Mouse (Mus musculus) hematopoietic stem cell, adult 5-6 weeks (primary cell): ENCODE data around the gene Tac4. TPM values are rescaled to one million over a fixed set of nuclear protein-coding genes. Genes with fewer than 3 reads are reported as not detected.

ENCODE experiments used
- ATAC-seq, 2 experiments: fragments of 125-278 bp in 1 of 2; replicated peaks in 1 of 2; 2 replicates each; pipeline ENCODE4 v1.8.0; 2016 to 2017; ENCODE audit warnings: inconsistent platforms in 2 of 2, mild to moderate bottlenecking in 2 of 2, moderate number of reproducible peaks in 2 of 2, low read depth in 1 of 2, moderate TSS enrichment in 1 of 2; ENCODE audit not compliant: low FRiP score in 2 of 2, poor library complexity in 2 of 2, severe bottlenecking in 2 of 2, insufficient read depth in 1 of 2, low TSS enrichment in 1 of 2
- total RNA-seq: library from RNA; stranded (forward); fragments of 172-1452, 232-1000 nt; gene quantifications from 2 replicates; pipeline ENCODE4 v1.2.3, GENCODE M21; 2017

Tac4 gene
- total RNA-seq, 1 experiment from 2014 or later = not detected

DNA sequence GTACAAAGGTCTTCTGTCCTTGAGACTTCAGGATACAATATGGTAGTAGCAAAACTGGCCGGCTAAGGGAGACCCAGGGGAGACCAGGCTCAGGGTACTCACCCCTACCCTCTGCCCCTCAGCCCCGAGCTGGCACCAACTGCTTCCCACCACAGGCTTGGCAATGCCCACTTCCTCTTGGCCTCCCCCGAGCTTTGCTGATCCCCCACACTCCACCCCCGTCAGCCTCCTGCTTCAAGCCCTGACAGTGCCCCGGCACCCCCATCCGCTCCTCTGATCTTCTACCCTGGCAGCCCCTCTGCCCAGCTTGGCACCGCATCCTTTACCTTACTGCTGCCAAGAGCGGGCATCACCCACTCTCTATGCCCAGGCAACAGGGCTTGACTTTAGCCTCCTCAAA lies 7.2 kb upstream of the Tac4 start:
- ATAC-seq = peak; percentile 59 to 61

DNA sequence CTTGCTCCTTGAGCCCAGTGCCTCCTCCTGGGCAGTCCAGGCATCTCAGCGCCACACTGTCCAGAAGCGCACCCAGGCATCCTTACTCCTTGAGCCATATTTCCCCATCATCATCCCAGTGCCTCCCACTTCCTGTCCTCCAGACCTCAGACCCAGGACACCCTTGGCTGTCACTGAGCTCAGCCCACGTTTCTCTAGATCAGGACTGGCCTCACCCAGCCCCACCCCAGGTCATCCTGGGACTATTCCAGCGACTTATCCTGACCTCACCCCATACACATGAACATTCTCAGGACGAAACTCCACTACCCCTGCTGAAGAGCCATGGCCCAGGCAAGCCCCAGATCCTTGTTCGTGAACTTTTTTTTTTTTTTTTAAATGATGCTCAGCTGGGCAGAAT lies 5.6 kb upstream of the Tac4 start:
- no peak for ATAC-seq

DNA sequence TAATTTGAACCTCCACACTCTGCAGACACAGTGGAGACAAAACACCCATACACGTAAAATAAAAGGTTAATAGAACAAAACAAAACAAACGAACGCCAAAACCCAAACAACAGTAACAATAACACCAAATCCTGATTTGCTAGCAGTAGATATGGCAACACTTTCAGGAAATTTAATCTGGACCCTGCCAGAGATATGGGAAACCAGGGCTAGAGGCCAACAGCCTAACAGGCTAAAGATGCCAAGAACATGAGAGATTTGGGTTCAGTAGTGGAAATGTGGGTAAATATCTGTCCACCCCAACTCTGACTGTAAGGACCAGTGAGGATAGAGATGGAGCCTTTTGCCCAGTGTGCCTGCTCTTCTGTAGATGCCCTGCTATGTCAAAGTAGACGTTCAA lies 3.4 kb upstream of the Tac4 start:
- no peak for ATAC-seq

DNA sequence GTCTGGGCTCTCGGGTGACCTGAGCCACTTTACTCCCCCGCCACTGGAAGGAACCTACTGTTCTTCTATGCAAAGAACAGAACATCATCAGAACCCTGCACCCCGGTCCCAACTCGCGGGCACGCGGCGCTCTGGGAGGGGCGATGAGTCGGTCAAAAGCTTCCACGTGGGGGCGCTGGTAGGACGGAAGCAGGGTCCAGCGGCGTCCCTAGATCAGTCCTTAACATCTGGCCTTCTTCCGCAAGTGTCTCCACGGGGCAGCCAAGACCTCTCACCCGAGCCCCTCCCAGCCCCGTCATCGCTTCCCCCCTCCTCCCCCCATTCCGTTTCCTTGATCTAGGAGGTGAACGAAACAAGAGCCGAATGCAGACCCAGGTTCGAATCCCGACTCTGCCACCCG lies 2.8 kb upstream of the Tac4 start:
- peak; percentile 24 to 30; a peak in 2 of 4 replicates for ATAC-seq

DNA sequence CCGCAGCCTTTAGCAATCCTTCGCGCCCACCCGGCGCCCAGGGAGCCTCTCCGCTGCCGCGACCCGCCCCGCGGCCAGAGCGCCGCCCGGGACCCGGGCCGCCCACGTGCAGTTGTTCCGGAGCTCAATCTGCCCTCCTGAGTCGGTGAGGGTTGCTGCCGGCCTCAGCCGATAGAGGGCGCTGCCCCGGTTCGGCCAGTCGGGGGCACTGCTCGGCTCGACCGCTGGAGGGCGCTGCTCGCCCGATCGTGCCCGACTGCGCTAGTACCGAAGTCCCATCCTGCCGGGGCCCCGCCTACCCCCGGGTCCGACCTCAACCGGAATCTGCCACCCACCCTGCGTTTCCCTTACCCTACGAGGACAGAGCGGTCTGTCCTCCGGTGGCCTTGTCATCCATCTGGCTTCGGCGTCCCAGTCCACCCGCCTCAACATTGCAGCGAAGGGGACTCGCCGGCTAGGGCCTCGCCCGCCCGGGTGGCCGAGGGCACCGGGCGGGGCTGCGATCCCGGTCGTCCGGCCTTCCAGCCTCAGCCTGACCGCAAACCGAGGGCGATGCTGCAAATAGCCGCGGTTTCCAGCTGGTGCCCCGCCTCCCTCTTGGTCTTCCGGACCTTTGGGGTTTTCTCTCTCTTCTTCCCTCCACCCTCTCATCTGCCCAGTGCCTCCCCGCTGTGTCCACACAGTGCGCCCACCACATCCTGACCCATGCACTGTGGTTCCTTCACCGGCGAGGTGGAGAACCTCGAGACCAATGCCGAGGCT lies 2.1 kb upstream of the Tac4 start:
- peak; percentile 63 to 75 for ATAC-seq

DNA sequence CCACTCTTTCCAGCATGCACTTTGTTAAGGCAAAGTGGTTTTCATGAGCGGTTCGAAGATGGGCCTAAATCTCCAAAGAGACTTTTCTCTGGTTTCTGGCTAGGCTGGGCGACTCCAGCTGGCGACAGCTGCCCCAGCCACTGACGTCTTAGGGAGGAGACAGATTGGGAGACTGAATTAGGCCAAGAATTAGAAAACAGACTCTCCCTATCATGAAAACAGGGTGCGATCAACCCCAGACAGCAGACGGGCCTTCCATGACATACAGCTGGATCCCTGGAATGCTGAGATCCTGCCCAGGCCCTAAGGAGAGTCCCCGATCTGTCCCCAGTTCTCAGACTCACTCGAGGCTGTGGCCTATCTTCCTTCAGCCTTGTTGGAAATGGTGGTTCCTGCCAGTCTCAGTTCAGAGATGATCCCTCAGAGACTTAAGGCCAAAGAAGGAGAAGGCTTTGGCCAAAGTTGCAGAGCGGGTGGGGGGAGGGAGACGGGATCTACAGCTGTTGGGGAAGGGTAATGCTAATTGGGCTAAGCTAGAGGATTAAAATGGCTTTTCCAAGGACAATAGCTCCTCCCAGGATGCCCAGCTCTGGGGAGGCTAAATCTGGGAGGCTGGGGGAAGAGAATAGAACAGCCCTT lies 2.6 kb downstream of the Tac4 start:
- no peak for ATAC-seq

DNA sequence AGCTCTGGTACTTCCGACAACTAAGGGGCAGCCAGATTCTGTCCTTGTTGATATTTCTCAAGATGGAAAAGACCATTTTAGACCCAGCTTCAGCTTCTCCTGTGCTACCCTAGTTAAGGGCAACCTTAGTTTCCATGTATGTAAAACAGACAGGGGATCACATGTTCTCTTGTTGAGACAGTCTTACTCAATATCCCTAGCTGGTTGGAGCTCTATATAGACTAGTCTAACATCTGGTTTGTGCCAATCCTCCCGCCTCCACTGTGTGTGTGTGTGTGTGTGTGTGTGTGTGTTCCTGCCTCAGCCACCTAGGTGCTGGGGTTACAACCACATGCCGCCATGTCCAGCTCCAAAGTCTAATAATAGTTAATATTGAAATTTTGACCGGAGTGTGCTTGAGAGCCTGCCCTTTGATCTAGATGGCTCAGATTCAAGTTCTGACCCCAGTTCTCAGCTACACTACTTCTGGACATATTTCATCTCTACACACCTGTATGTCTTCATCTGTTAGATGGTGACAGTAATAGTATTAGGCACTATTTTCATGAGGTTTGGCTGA lies 3.2 kb downstream of the Tac4 start:
- no peak for ATAC-seq

DNA sequence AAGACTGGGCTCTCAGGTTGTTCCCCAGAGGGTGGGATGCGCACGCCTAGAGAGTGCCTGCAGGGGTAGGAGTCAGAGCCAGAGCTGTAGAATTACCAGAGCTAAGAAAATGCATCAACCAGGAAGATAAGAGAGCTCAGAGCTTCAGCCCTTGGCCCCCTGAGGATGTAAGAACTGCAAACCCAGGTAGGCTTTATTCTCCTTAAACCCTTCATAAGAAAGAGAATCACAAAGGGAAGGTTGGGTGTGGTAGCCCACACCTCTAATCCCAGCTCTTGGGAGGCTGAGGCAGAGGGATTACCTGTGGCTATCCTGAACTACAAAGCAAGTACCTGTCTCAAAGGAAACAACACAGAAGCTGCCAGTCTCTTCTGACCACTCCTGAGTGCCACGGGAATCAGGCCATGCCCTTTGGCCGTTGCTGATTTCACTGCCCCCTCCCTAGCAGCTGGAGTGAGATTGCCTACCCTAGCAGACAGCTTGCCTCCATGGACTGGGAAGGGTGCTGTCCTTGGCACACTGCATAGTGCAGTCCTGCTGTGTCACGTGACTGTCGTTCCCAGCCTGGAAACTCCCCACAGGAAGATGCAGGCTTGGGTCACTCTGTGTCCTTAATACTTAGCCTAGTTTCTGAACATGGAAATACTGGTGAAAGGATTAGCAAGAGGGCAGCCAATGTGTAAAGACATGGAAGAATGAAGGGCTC lies 5.4 kb downstream of the Tac4 start:
- ATAC-seq = no peak

DNA sequence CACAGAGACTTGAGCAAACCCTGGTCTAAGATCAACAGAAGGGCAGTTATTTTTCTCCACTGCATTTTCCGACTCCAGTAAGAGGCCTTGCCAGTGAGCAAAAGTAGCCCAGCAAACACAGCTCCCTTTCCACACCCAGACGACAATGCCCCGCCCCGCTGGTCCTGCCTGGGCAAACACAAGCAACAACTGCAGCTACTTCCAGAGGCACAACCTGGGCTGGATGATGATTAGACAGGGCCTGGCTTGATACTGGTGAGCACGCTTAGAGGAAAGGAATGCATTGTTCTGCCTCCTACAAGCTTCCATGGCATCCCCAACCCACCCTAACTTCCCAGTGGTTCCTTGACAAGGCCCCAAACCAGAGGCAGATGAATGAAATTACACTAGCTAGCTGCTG lies 12.3 kb downstream of the Tac4 start:
- no peak for ATAC-seq

DNA sequence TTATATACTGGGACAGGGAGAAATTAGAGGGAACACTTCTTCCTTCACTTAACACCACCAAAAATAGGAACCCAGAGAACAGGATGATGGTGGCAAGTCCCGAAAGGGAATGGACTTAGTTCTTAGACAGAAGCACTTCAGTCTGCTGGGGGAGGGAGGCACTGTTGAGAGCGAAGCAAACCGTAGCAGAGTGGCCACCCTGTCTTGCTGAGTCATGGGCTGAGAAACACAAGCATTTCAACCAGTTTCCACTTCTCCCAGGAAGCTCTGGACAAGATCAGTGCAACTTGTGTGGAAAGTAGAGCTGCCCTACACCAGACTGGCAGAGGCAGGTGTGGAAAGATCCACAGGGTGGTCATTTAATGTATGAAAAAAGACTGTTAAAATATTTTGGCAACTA lies 13.3 kb downstream of the Tac4 start:
- no peak for ATAC-seq

DNA sequence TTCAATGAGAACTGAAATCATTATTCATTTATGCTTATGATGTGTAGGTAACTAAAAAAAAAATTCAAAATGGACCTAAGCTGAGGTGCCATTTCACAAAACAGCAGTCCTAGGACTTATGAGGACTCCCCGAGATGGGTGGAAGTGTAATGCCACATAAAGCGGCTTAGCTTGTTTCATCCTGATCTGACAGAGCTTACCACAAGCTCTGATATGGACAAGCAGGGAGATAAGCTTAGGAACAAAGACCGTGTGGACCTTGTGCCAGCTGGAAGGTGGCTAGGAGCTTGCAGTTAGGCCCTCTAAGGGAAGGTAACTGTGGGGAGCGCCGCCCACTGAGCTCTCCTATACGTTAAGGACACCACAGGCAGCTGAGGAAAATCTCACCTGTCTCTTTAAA lies 14.7 kb downstream of the Tac4 start:
- ATAC-seq = no peak

DNA sequence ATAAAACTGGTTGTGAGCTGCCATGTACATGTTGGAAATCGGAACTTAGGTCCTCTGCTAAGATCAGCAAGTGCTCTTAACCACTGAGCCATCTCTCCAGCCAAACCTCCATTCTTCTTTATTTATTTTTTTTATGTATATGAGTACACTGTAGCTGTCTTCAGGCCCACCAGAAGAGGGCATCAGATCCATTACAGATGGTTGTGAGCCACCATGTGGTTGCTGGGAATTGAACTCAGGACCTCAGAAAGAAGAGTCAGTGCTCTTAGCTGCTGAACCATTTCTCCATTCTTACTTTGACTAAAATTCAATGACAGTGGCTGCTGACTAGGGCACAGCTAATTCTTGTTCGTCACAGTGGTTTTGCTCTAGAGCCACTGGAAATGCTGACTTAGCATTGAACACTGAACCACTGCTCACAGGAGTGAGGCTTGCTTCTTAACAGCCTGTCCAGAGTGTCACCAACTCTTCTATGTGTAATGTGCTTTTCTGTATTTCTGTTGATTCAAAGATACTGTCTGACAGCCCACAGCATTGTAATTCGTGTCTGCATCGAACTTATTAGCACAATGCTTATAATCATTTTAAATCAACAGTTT lies 17.8 kb downstream of the Tac4 start:
- no peak for ATAC-seq

DNA sequence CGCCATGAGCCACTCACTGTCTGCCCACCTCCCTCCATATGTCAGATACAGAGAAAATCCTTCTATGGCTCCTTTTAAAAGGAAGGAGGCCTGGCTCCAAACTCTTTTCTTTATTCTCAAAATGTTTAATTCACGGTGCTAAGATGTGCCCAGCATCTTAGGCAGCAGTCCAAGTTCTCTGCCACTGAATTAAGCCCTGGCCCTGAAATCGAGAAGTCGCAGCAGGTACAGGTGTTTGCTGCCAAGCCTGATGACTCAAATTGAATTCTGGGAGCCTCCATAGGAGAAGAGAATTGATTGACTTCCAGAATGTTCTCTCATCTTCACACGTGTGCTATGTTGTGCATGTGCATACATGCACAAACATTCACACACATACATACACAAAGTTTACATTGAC lies 21.0 kb downstream of the Tac4 start:
- no peak for ATAC-seq

DNA sequence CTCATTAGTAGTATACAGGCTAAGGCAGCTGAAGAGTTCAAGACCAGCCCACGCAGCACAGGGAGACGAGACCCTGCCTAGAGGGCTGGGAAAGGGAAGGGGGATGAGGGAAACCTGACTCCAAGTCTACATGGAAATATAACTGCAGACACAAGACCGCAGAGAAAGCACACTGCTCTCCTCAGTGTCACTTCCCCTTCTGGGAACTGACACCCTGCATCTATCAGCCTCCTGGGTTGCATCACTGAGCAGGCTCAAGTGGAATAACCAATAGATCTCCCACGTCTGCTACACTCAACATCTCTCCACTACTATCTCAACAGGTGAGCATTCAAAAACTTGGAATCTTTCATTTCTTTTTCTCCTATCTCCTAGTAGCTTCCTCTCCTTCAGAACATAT lies 30.7 kb downstream of the Tac4 start:
- ATAC-seq = peak; percentile 68 to 71

DNA sequence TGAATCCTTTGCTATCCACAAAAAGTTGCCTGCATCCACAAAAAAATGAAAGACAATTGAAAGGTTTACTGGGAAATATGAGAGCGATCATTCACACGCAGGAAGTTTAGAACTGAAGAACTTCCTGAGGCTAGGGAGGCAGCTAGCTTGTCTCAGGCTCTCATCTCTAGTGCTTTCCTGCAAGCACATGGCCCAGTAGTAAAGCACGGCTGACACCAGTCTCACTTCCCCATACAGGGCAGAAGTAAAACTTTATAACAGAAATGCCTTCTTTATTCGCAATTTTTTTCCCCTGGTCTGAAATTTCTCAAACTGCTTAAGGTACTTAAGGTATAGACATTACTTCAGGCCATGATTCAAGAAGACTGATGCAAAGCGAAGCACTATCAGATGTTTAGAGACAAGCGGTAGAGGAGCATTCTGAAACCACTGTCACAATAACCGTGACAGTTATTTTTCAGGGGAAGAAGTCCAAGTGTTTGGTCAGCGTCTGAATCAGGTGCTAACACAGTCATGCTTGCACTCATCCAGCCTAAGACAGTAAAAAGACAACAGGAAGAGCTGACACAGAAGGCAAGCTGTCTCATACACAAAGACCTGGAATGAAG lies 31.8 kb downstream of the Tac4 start:
- peak; percentile 81 to 85 for ATAC-seq

DNA sequence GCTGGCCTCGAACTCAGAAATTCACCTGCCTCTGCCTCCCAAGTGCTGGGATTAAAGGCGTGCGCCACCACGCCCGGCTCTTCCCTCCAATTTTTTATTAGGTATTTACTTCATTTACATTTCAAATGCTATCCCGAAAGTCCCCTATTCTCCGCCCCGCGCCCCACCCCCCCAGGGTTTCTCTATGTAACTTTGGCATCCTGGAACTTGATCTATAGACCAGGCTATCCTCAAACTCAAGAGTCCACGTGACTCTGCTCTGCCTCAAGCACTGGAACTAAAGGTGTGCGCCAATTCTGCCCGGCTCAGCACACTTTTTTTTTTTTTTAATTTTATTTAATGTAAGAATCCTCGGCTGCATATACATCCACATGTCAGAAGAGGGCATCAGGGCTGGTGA lies 34.4 kb downstream of the Tac4 start:
- ATAC-seq = no peak

DNA sequence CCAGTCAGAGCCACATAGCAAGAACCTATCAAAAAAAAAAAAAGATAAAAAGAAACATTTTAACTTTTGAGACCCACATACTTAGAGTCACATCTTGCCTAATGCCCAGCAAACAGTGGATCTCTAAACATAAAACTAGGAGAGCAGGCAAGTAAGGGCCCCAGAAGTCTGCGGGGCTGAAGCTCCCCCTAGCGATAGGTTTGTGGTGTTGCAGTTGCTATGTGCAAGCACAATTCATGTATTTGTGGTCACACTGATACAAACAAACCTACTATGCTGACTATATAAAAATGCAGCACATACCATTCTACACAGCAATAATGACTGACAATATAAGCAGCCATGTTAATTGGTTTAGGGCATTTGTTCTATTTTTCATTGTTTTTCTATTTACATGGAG lies 36.8 kb downstream of the Tac4 start:
- ATAC-seq = peak; percentile 71 to 86; a peak in 3 of 4 replicates
